Mouse (Mus musculus): ENCODE data around the gene Gm20388.

Gm20388 gene

GRCm38 (mm10) chr8:122276308-122276707, 2365.7 kb downstream of the Gm20388 start:
- no peak for DNase-seq (ENCODE audit: low spot score)

- DNase-seq (ENCODE audit: low spot score): peak; percentile 84
Measured at GRCm38 (mm10) chr8:122277204-122277995, 2366.8 kb downstream of the Gm20388 start.

DNA sequence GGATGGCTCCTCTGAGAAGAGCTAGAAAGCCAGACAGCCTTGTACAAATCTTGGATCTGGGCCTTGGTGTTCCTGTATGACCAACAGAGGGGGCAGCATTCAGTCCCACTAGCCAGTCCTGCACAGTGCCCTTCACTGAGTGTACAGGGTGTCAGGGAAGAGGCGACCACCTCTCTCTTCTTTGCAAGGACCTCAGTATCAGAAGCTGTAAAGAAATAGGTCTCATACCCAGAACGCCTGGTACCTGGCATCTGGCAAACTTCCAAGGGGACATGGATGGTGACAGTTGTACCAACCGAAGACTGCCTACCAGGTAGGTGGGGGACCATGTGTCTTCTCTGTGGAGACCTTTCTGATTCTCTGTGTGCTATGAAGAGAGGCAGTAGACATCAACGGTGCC, 2369.5 kb downstream of the Gm20388 start:
- no peak for DNase-seq (ENCODE audit: low spot score)

- DNase-seq (ENCODE audit: low spot score): no peak
Measured at GRCm38 (mm10) chr8:122280588-122281316, 2370.1 kb downstream of the Gm20388 start.

DNA sequence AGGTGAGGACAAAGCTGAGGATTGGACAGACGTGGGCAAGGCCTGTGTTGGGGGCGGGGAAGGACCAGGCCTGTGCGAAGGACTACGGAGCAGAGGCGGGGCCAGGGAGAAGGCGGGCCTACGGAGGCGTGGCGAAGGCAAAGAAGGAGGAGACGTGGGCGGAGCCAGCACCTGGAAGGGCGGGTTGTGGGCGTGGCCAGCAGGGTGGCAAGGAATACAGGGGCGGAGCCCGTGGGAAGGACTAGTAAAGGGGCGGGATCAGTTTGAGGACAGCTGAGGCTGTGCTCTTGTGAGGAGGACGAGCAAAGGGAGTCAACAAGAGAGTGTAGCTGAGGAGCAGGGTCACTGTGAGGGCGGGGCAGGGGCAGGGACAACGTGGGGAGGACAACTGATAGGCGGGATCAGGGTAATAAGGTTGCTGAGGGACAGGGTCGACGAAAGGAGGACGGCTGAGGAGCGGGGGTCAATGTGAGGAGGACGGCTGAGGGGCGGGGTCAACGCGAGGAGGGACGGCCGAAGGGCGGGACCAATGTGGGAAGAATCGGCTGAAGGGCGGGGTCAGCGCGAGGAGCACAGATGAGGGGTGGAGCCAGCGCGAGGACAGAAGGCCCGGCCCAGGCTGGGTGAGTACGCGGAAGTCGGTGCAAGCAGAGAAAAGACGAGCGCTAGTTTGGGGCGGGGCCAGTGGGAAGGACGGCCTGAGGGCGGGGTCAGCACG, 2370.8 kb downstream of the Gm20388 start:
- peak; percentile 99 for DNase-seq (ENCODE audit: low spot score)

- DNase-seq (ENCODE audit: low spot score): no peak
Measured at GRCm38 (mm10) chr8:122282035-122282358, 2371.4 kb downstream of the Gm20388 start, which contains the start of gene Zfpm1. Gene Zfpm1 (plus strand): TSS chr8:122282141.

DNA sequence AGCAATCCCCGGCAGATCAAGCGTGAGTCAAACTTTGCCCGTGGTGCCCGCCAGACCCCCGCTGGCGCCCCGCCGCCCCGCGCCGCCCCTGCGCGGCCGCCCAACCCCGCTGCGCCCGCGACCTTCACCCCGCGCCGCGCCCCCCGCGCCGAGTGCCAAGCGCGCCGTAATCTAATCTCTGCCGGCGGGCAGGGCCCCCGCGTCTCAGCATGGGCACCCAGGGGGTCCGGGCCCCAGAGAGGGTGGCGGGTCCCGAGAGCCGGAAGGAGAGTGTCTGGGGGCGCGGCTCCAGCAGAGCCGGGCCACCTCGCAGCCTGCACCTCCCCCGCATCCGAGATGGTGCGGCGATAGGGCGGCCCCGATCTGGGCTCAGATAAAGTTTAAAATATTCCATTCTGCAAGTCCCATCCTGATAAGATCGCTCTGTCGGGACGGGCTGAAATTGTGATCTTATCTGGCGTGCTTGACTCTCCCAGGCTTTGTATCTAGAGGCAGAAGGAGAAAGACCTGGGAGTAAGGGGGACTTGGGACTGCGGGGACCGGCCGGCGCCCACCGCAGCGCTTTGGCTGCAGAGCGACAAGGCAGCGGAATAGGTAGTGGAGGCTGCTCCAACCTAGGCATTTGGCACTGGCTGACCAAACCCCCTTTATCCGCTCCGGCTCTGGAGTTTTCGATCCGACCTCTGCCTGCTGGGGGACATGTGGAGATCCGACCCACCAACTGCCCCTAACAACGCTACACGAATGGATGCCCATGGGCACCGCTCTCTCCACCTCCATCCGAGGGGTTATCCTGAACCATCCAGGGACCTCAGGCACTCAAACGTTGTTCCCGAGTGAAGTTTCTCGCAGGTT, 2372.1 kb downstream of the Gm20388 start:
- peak; percentile 39 for DNase-seq (ENCODE audit: low spot score)

GRCm38 (mm10) chr8:122283356-122284202, 2372.9 kb downstream of the Gm20388 start:
- DNase-seq (ENCODE audit: low spot score): peak; percentile 64

DNA sequence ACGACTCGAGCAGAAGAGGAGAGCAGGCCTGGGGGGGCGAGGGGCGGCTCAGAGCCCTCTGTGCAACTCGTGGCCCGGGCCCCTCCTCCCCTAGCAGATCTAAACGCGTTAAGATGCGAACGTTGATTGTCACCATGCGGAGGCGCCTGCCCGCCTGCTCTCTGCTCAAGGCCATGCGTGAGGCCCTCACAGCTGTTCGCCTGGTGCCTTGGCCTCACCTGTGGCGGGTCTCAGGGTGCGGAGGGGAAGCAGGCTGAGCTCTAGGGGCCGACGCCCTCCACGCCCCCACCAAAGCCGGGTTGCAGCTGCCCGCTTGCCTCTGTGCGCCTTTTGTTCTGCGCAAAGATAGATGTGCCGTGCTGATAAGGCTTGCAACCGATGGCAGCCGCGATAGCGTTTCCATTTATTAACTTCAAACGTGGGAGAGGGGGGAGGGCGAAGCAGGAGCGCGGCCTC, 2373.6 kb downstream of the Gm20388 start:
- peak; percentile 72 for DNase-seq (ENCODE audit: low spot score)

- peak; percentile 63 for DNase-seq (ENCODE audit: low spot score)
Measured at GRCm38 (mm10) chr8:122284659-122285261, 2374.1 kb downstream of the Gm20388 start.

- DNase-seq (ENCODE audit: low spot score): no peak
Measured at GRCm38 (mm10) chr8:122285727-122286126, 2375.1 kb downstream of the Gm20388 start.

DNA sequence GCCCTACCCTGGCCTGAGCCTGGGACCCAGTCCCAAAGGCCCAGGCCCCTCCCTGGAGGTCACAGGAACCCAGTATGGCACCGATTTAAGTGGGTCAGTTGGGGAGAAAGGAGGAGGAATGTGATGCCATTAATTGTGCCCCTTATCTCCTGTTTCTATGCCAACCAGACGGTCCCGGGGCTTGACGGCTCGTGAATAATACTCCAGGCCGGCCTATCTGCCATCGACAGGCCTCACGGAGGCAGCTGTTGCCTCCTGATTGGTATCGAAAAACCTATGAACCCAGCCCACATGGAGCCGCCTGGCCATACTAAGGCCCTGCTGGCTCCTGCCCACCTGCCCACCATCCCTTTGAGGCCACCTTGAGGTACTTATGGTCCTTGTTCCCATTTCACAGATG, 2376.3 kb downstream of the Gm20388 start:
- DNase-seq (ENCODE audit: low spot score): no peak

DNA sequence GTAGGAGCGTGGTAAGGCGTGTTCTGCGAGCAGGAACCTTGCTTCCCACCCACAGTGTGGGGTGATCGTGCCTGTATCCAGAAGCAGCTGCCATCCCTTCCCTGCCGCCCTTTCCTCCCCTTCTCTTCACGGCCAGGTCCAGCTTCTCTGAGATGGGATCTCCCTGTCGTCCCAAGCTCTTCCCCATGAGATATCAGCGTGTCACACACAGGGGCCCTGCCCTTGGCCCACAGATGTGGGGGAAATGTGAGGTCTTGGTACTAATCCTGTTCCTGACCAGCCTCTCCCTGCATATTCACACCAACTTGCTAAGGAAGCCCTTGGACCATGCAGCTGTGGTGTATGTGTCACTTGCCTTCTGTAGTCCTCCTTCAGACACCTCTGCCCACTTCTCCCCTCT, 2377.1 kb downstream of the Gm20388 start:
- no peak for DNase-seq (ENCODE audit: low spot score)

DNA sequence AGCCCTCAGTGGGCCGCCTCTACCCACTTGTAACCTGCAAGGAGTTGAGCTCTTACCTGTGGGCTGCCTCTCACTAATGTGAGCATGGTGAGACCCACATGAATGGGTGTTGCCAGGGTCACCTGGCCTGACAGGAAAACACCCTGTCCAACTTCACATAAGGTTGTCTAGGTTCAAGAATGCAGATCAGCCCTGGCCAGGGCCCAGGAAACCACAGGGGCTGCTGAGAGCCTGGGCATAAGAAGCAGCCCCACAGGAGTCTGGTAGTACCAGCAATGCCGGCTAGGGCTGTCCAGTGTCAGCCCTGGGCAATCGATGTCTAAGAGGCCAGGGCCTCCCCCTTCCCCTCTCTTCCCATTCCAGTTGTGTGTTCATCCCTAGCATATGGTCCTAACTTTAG, 2377.7 kb downstream of the Gm20388 start:
- no peak for DNase-seq (ENCODE audit: low spot score)

- DNase-seq (ENCODE audit: low spot score): no peak
Measured at GRCm38 (mm10) chr8:122291075-122291474, 2380.4 kb downstream of the Gm20388 start.

DNA sequence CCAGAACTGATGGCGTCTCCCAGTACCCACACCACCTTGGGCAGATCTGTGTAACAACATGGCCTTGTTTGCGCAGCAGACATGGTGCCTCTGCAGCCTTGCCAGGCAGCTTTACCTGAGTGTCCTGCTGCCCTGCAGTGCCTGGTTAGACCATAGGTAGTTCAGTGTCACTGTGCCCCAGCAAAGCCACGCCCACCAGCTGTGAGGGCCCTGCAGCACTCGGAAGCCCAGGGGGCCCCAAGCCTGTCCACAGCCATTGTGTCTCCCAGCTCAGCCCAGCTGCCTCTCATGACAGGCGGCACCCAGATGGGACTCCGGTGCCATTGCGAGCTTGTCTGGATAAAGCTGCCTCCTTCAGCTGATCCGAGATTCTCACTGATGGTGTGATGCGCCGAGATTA, 2380.9 kb downstream of the Gm20388 start:
- peak; percentile 60 for DNase-seq (ENCODE audit: low spot score)

DNA sequence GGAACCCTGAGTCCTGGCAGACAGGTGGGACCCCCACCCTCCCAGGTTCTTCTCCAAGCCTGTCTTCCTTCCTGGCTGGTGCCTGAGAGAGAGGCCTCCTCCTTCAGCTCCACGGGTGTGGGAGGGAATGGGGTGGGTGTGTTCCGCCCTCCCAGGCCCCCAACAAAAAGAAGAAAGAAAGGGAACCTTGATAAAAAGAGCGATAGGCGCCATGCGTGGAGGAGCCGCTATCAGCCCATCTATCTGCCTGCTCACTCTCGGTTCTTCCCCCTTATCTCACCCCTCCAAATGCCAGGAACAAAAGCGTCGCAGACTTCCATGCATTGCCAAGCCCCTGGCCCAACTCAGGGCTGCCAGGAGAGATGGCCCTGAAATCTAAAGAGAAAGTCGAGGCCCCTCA, 2382.8 kb downstream of the Gm20388 start:
- DNase-seq (ENCODE audit: low spot score): no peak

DNA sequence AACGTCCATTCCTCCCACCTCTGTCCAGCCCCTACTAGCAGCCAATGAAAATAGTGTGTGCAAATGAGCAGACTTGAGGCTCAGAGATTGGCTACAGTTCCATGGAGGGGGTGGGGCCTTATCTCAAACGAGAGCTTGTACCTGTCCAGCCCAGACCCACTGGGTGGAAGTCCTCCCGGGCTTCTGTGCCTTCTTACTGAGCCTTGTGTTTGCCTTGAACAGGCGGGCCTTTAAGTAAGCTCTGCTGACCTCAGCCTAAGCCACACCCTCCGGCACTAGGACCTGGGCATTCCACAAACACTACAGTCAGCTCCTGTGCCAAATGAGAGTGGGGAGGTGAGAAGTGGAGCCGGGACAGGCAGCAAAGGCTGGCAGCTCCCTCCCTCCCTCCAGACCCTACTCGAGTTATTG, 2383.6 kb downstream of the Gm20388 start:
- peak; percentile 72 for DNase-seq (ENCODE audit: low spot score)

DNA sequence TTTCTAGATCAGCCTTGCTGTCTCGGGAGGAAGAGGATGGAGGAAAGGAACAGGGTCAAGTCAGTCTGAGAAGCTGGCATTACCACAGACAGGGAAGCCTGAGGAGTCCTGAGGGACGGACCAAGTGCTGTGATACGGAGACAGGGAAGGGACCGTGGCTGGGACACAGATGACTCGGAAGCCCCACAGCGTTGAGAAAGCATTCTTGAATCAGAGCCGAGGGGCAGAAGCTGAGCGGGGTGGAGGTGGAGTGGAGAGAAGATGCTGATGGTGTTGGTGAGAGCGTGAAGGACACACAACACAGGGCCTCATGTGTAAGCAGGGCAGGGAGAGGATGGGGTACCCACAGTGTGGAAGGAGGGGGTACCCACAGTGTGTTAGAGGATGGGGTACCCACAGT, 2384.7 kb downstream of the Gm20388 start:
- no peak for DNase-seq (ENCODE audit: low spot score)

All from retina, embryonic 14.5 days (tissue).